Comparison of ENCODE assay signal across 7 mouse cellular contexts in the genomic region with DNA sequence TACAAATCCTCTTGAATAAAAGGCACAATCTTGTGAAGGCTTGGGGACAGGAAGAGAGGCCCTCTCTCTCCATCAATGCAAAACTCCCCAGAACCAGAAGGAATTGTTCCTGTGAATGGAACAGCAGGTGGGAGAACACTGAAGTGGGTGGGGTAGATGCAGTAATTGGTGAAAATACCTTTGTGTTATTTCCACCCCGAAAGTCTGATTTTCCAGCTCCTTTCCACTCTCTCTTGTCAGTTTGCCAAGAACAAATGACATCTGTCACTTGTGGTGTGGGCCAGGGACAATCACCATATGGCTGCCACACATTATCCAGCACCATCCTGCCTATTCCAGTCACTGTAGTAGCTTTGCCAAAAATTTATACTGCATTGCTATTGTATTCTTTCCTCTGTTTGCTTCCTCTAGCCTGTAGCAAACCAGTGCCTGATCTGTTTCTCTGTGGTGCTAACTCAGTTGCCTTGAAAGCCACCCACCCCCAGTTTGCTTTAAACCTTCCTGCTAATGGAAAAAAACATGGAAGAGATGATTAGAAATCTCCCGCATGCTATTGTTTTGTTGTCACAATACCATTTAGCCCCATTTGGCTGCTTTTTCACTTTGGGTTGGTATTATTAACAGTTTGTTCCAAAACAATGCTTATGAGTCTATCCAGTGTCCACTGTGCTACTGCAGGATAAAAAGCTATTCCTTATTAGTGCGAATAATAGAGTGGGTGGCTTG. TPM values are rescaled to one million over a fixed set of nuclear protein-coding genes. Genes with fewer than 3 reads are reported as not detected.
DNase-seq lines count a peak whose midpoint lies in the region; ATAC-seq lines count a peak whose summit lies in the region.

No protein-coding gene starts in this region.

- peak; percentile 39; the same call in 1 of the 2 replicates for ATAC-seq in lung, embryonic 15.5 days (ENCODE audit: borderline replicate concordance, extremely low read depth, low FRiP score, low TSS enrichment)
- ATAC-seq in heart, embryonic 15.5 days (replicated peaks; ENCODE audit: insufficient number of reproducible peaks, insufficient read depth, low FRiP score, low read depth), result no peak
- no peak for ATAC-seq in liver, embryonic 12.5 days
- ATAC-seq in stomach, embryonic 15.5 days (ENCODE audit: insufficient read depth, low FRiP score, low read depth), result no peak

- no peaks in the 10 kb centered on the region for H3K36me3 ChIP-seq in lung, embryonic 15.5 days
- no peaks in the 10 kb centered on the region for H3K36me3 ChIP-seq in heart, embryonic 15.5 days
- H3K36me3 ChIP-seq in liver, embryonic 12.5 days, result no peaks in the 10 kb centered on the region
- no peaks in the 10 kb centered on the region for H3K36me3 ChIP-seq in stomach, embryonic 15.5 days

- H3K4me2 ChIP-seq in lung, embryonic 15.5 days, result peak overlapping the region; percentile 43
- H3K4me2 ChIP-seq in heart, embryonic 15.5 days, result peak overlapping the region; percentile 51
- H3K4me2 ChIP-seq in liver, embryonic 12.5 days, result peak overlapping the region; percentile 48
- H3K4me2 ChIP-seq in stomach, embryonic 15.5 days, result peak overlapping the region; percentile 35

- 0 out of 2 replicates have a peak overlapping the region, but pooled peaks have one; percentile 24 for H3K27ac ChIP-seq in lung, embryonic 15.5 days
- H3K27ac ChIP-seq in heart, embryonic 15.5 days, result no peak overlapping the region
- no peak overlapping the region for H3K27ac ChIP-seq in liver, embryonic 12.5 days
- H3K27ac ChIP-seq in stomach, embryonic 15.5 days, result no peak overlapping the region

- no peaks in the 10 kb centered on the region for H3K4me1 ChIP-seq in lung, embryonic 15.5 days
- no peaks in the 10 kb centered on the region for H3K4me1 ChIP-seq in heart, embryonic 15.5 days (replicated peaks)
- no peaks in the 10 kb centered on the region for H3K4me1 ChIP-seq in liver, embryonic 12.5 days
- no peaks in the 10 kb centered on the region for H3K4me1 ChIP-seq in stomach, embryonic 15.5 days

- H3K4me3 ChIP-seq in lung, embryonic 15.5 days, result peak overlapping the region; percentile 21; the same call in 1 of the 2 replicates
- peak overlapping the region; percentile 32 for H3K4me3 ChIP-seq in heart, embryonic 15.5 days
- H3K4me3 ChIP-seq in liver, embryonic 12.5 days, result peak overlapping the region; percentile 28
- H3K4me3 ChIP-seq in stomach, embryonic 15.5 days (replicated peaks), result peak overlapping the region; percentile 11; the same call in 1 of the 2 replicates

- H3K27me3 ChIP-seq in lung, embryonic 15.5 days, result no peaks in the 10 kb centered on the region
- H3K27me3 ChIP-seq in heart, embryonic 15.5 days, result no peaks in the 10 kb centered on the region
- H3K27me3 ChIP-seq in liver, embryonic 12.5 days (replicated peaks), result no peaks in the 10 kb centered on the region
- H3K27me3 ChIP-seq in stomach, embryonic 15.5 days (replicated peaks), result no peaks in the 10 kb centered on the region

- WGBS in lung, embryonic 15.5 days, result 29% methylated on average over 3 of the region's 3 CpGs
- 26% methylated on average over 3 of the region's 3 CpGs for WGBS in heart, embryonic 15.5 days
- 20% methylated on average over 3 of the region's 3 CpGs for WGBS in liver, embryonic 12.5 days (ENCODE audit: insufficient replicate concordance)
- WGBS in stomach, embryonic 15.5 days, result 33% methylated on average over 3 of the region's 3 CpGs

- DNase-seq in lung, postnatal 25 days (ENCODE audit: low spot score), result no peak
- peak; percentile 77 for DNase-seq in cerebellum, adult 8-10 months
- DNase-seq in spleen, postnatal 4 days (ENCODE audit: low spot score in 2 of 2), result no peak

- no peak overlapping the region for H3K9ac ChIP-seq in lung, embryonic 15.5 days
- no peak overlapping the region for H3K9ac ChIP-seq in heart, embryonic 15.5 days
- H3K9ac ChIP-seq in liver, embryonic 12.5 days, result no peak overlapping the region
- no peak overlapping the region for H3K9ac ChIP-seq in stomach, embryonic 15.5 days

- H3K9me3 ChIP-seq in lung, embryonic 15.5 days, result no peaks in the 10 kb centered on the region
- H3K9me3 ChIP-seq in heart, embryonic 15.5 days (replicated peaks), result no peaks in the 10 kb centered on the region
- H3K9me3 ChIP-seq in liver, embryonic 12.5 days (replicated peaks), result no peaks in the 10 kb centered on the region
- H3K9me3 ChIP-seq in stomach, embryonic 15.5 days, result no peaks in the 10 kb centered on the region

RNA-seq across cellular contexts. Expression of a gene that starts 37.9 kb away (rescaled TPM):
- 0.35 and 3.0 TPM in 2 replicates for polyA plus RNA-seq in lung, embryonic 15.5 days (2015; fragmentation: Nextera tagmentation; extraction: Ambion mirVana)
- polyA plus RNA-seq in heart, embryonic 15.5 days (2015; fragmentation: Nextera tagmentation; extraction: Ambion mirVana), result 0.72 and 3.9 TPM in 2 replicates
- polyA plus RNA-seq in liver, embryonic 12.5 days (2016; fragmentation: Nextera tagmentation; extraction: Ambion mirVana), result not detected in 2 replicates
- 1.7 and 2.0 TPM in 2 replicates for polyA plus RNA-seq in stomach, embryonic 15.5 days (2015; fragmentation: Nextera tagmentation; extraction: Ambion mirVana)

RNA-seq across cellular contexts. Expression of a gene that starts 50.7 kb away (rescaled TPM):
- polyA plus RNA-seq in lung, embryonic 15.5 days (2015; fragmentation: Nextera tagmentation; extraction: Ambion mirVana), result not detected in 2 replicates
- not detected in 2 replicates for polyA plus RNA-seq in heart, embryonic 15.5 days (2015; fragmentation: Nextera tagmentation; extraction: Ambion mirVana)
- not detected in 2 replicates for polyA plus RNA-seq in liver, embryonic 12.5 days (2016; fragmentation: Nextera tagmentation; extraction: Ambion mirVana)
- polyA plus RNA-seq in stomach, embryonic 15.5 days (2015; fragmentation: Nextera tagmentation; extraction: Ambion mirVana), result not detected in 2 replicates
